Mouse (Mus musculus): Measurements from ENCODE around the gene Etv2. TPM values are rescaled to one million over a fixed set of nuclear protein-coding genes. Genes with fewer than 3 reads are reported as not detected.

The Etv2 gene
- total RNA-seq, 2 experiments from 2014 or later: not detected

DNA sequence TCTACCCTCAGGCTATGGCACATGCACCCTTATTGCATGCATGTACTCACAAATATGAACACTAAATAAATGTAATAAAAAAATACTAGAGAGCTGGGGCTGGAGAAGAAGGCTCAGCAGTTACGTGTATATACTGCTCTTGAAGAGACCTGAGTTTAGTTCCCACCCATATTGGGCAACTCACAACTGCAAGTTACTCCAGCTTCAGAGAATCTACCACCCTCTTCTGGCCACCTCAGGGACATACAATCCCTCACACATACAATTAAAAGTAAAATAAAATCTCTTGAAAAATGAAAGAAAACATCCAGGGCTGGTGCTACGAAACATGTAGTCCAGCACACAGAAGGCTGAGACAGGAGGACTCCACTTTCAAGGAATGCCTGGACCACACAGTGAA is 21.2 kb downstream of the Etv2 start:
- DNase-seq (ENCODE audit: low spot score in 2 of 2): no peak

DNA sequence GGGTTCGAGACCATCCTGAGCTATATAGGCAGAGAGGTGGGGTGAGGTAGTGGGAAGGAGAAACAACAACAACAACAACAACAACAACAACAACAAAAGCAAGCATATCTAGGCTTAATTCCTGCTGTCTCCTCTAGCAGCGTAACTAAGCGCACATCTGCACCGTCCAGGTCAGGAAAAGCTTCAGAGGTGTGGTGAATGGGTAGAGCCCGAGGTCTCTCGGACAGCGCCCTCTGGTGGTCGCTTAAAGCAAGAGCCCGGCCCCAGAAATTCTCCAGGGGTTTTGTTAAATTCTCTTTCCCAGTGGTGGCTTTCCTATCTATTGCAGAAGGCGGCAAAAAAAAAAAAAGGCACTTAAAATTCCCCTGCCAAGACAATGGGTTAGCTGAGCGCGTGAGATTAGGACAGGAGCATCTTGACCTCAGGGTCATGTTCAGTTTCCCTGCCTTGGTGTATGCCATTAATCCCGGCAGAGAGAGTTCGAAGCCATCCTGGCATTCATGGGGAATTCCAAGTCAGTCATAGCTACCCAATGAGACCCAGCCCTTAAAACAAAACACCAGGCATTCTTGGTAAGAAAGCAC is 22.0 kb downstream of the Etv2 start:
- DNase-seq (ENCODE audit: low spot score in 2 of 2): peak; percentile 55 to 72

DNA sequence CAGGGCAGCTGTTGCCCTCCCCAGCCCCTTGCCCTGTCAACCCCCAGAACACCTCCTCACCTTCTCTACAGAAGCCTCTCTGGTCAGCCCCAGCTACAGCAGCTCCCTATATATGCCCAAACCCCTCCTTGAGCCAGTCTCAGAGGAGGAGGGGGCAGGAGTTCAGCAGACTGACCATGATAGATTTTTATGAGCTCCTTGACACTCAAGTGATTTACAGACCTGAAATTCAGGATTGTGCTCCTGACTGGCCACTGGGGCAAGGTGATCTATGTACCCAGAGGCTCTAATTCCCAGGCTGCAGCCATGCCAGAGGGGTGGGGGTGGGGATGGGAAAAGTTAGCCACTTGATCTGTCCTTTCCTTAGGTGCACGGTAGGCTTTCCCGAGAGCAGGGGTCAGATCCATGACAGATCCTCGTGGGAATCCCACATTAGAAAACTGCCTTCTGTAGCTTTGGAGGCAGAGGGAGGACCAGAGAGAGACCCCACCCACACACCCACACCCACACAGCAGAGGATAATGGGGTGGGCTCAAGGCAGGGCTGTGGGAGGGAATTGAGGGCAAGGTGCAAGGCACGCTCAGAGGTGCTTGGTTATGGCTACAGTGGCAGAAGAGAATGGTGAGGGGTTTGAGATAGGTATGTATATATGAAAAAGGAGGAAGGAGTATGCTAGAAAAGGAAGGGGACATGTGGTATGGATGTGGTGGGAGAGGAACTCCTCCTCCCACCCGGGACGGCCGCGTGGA is 22.8 kb downstream of the Etv2 start, which contains the start of gene Upk1a:
Upk1a (minus strand) TSS at position 194 of the 749 bp plus-strand sequence.
- DNase-seq (ENCODE audit: low spot score in 2 of 2): no peak

DNA sequence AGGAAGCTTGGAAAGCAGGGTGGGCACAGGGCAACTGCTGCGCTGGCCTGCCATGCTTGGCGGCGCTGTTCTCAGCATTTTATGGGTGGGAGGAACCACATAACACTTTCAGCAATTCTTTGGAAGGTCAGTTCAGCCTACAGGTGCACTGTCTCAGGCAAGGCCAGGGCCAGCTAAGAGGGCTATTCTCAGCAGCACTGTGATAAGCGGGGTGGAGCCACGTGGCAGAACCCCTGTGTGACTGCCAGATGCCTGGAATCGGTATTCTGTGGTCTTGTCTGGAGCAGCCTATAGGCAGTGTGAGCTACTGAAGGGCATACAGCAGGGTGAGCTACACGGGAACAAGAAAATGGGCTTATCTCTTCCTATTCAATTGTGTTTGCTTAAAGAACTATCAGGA is 25.6 kb downstream of the Etv2 start:
- no peak for DNase-seq (ENCODE audit: low spot score in 2 of 2)

DNA sequence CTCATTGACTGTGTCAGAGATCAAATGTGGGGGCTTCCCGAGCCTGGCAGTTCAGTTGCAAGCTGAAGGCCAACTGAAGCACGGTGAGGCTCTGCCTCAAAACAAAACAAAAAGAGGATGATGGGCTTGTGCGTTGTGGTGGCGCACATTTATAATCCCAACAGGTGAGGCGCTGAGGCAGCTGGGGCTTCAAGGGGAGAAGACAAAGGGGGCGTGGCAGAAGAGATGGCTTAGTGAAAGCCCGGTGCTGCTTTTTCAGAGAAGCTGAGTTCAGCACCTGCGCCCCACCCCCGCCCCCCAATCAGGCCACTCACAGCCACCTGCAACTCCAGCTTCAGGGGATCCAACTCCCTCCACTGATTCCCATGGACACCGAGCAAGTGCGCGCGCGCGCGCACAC is 27.2 kb downstream of the Etv2 start:
- no peak for DNase-seq (ENCODE audit: low spot score in 2 of 2)

DNA sequence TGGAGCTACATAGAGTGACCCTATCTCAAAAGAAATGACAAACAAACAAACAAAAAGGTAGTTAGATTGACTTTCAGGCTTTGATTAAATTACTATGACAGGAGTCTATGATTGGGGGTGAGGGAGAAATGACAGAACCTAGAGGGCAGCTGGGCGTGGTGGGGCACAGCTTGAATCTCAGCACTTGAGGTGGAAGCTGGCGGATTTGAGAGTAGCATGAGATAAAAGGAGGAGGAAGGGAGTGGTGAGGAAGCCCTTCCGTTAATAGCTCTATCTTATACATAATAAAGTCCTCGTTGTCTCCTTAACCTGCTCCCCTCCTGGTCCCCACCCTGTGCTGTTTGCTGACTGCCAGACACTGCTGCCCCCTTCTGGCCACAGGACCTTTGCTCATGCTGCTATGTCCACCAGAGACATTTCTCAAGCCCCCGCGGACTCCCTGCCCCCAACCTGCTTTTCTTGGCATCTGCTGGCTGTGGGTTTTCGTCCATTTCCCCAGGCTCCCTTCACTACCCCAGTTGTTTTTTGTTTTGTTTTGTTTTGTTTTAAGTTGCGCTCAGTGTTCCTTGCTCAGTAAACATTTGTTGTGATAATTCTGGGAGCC is 27.8 kb downstream of the Etv2 start:
- DNase-seq (ENCODE audit: low spot score in 2 of 2): peak; percentile 48 to 56

DNA sequence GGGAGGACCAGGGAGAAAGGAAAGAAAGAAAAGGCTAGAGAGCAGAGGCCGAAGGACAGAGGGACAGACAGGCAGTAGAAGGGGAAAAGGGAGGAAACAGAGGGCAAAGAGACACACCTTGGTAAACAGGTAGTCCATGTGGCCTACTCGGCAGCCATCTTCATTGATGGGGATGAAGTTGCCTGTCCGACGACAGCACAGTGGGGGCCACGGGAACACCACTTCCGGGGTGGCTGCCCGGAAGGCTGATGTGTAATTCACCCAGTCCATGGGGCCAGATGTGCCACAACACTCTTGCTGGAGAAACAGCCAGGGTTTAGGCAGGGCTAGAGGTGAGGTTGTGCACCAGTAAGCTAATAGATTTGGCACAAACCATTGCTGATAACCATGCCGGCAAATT is 30.7 kb downstream of the Etv2 start:
- no peak for DNase-seq (ENCODE audit: low spot score in 2 of 2)

DNA sequence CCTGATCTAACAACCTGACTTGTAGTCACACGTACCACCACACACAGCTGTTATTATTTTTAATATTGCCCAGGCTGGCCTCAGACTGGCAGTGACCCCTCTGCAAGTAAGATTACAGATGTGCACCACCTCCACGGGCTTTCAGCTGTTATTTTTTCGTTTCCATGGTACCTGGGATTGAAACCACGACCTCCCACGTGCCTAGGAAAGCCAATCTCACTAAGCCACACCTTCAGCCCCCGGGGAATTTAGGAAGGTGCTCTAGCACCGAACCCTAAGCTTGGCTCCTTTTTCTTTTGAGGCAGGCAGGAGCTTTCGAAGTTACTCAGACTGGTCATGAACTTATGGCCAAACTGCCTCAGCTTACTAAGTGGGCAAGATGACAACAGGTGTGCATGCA is 31.2 kb downstream of the Etv2 start:
- DNase-seq (ENCODE audit: low spot score in 2 of 2): no peak

DNA sequence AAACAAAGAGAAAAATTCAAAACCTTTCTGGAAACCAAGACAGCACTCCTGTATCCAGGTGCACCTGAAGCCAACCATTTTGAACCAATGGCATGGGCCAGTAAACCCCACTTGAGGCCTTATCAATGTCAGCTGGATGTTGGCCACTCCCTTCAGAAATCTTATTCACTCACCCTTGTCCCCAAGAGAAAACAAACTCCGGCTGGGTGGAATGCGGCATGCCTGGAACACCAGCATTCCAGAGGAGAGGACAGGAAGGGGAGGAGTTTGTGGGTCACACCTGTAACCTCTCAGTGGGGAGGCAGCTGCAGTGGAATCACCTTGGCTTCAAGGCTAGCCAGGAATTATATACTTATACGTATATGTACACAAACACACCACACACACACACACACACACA is 33.1 kb downstream of the Etv2 start:
- no peak for DNase-seq (ENCODE audit: low spot score in 2 of 2)

DNA sequence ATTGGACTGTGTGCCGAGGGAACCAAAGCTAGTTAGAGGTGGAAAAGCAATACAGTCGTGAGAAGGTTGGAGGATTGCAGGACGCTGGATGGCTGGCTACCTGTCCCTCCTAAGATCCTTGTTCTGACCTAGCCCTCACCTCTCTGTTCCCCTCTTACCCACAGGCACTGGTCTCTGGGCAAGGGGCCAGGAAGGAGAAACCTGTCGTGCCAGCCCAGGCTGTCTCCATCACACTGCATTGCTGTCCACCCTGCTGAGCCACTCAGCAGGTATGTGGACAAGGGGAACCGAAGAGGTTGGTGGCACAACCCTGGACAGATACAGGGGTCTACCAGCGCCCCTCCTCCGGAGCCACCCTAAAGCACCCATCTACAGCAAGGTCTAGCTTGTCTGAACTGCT is 35.0 kb downstream of the Etv2 start:
- DNase-seq (ENCODE audit: low spot score in 2 of 2): no peak

DNA sequence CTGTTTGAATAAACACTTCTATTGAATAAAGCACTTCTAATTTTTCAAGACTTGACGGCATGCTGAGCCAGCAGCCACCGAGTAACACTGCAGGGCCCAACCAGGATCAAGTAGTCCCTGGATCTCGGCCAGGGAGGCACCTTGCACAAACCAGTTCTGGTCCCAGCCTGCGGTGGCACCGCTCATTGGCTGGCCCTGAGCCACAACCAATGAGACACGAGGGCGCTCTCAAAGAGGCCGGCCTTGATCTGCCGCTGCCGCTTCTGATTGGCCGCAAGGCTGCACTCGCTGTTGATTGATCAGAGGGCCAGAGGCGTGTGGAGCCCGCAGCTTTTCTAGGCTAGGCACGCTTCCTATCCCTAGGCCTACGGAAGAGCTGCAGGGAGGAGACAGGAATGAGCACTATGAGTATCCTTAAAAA is 35.7 kb downstream of the Etv2 start:
- peak; percentile 89 to 92 for DNase-seq (ENCODE audit: low spot score in 2 of 2)

DNA sequence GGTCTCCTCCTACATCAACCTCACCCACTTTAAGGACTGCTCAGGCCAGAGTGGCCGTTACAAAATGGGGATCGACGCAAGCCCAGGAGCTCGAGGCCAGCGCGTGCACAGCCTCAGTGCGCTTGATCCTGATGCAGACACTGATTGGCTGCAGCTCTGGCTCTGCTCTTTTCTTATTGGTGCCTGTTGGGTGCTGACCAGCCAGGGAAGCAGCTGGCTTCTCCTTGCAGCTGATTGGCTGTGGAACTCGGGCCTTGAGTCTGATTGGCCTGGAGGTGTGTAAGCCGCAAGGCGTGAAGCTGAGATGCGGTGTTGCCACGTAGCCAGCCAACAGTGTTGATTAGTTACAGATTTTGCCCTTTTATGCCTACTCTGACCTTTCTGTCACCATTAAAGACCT is 36.9 kb downstream of the Etv2 start, which contains the start of gene Zbtb32:
Zbtb32 (minus strand) TSS at position 124 of the 400 bp plus-strand sequence.
- no peak for DNase-seq (ENCODE audit: low spot score in 2 of 2)

DNA sequence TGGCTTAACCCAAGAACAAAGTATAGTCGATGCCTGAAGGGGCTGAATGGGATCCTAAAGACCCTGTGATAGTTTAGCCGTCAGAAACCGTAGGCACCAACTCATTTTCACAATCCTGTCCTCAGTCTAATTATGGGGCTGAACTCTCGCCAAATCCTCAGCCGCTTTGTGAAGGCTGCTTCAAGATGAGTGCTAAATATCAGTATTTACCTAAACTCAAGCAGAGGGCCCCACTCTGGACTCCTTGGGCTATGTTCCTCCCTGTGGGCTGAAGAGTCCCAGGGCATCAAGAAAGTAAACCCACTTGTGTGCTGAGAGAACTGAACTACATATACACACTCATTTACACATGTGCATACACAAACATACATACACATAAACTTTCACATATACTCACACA is 38.8 kb downstream of the Etv2 start:
- DNase-seq (ENCODE audit: low spot score in 2 of 2): no peak

DNA sequence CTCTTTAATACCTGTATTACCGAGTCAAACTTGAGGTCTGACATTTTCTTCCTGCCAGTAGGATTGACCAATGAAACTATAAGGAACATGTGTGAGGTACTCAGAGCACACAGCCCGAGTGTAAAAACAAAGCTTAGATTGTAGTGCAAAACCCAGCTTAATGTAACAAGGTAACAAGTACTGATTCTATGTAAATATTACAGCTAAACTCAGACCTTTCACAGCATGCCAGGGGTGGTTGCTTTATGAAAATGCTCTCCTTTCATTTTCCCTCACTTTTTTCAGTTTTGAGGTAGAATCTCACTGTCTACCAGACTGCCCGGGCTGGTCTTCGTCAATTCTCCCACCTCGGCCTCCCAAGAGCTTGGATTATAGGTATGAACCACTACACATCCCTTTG is 39.6 kb downstream of the Etv2 start:
- no peak for DNase-seq (ENCODE audit: low spot score in 2 of 2)

DNA sequence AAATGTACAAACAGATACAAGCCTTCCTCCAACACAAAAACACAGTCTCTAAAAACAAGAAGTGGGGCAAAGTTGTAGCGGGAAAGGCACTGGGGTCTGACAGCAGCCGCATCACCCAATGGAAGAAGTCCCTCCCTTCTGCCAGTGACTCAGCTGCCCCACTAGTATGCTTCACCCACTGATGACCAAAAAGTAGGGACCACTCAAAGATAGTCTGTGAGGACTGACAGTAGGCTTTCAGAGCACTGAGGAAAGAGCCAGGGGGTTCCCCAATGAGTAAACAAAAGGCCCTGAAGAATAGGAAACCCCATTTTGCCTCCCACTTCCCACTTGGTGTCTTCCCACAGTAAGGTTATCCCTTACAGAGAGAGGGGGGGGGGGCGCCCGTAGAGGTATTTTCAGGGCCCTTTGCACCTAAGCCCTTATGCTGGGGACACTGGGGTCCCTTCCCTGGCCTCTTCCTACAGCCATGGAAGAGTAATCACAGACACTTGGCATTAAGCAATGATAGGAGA is 41.1 kb downstream of the Etv2 start:
- DNase-seq (ENCODE audit: low spot score in 2 of 2): no peak

DNA sequence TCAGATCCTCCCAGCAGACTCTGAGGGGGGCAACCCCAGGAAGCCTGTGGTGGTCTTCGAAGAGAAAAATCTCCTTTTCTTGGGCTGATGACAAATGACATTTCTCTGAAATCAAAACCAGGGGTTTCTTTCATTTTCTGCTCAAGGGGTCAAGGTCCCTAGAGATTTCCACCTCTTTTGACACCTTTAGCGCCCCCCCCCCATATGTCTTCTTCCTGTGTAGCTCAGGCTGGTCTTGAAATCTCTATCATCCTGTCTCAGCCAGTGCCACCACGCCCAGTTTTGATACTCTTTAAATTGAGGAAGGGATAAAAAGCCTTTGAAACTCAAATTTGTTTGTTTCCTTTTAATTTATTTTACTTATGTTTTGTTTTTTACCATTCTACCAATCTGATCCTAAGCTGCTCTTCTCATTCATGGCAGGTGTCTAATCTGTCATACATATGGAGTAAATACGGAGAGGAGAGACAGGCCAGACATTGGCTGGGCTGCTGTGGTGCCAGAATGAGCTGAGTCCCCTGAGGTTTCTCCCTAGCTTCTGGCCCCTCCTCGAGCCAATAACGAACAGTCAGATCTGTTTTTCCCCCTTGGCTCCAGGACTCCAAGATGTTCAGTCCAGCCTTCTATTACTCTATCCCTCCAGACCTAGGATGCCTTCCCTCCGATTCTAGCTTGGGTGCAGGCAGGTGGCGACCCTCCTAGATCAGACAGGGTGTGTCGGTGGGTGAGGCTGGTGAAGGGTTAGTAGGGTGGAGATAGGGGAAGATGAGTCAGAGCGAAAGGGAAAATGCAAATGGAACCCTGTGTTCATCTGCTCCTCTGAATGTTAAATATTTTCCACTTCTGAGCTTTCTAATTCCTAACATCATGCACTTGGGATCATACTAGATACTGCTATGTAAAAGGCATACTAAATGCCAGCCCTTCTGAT is 41.8 kb downstream of the Etv2 start:
- DNase-seq (ENCODE audit: low spot score in 2 of 2): no peak

DNA sequence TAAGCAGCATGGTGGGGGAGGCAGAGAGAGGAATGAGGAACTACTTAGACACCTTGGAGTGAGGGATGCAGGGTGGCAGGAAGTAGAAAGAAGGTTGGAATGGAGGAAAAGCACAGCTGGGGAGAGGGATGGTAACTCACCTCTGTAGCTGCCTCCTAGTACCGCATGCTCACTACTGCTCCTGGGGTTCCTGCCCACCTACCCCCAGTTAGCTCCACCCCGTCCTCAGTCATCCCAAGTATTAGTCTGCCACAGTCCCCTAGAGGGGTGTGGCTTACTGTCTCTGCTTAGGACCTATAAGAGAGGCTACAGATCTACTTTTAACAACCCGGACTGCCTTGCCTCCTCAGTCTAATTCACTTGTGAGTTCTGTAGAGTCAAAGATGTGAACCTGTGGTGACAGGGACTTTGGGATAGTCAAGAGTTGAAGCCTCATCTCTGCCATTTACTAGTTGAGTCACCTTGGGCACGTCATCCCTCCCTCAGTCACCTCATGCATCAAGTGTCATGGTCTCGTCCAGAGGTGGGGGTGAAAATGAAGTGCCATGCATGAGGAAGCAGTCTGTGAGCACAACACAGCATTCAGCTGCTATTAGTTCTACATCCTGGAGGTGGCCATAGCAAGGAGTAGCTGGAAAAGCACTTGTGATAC is 42.8 kb downstream of the Etv2 start:
- DNase-seq (ENCODE audit: low spot score in 2 of 2): no peak

DNA sequence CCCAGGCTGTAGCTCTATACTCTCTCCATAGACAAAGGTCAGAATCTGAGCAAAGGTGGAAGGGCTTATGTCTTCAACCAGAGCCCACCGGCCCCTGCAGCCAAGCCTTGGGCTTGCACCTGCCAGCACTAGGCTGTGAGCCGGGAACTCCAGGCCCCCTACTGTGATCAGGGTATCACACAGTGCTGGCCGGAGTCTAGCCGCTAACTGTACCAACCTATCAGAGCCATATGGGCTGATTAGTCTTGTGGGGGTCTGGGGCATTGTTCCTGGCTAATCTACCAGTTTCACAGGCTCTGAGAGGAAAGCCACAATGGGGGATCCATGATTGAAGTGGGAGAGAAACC is 44.1 kb downstream of the Etv2 start:
- no peak for DNase-seq (ENCODE audit: low spot score in 2 of 2)

DNA sequence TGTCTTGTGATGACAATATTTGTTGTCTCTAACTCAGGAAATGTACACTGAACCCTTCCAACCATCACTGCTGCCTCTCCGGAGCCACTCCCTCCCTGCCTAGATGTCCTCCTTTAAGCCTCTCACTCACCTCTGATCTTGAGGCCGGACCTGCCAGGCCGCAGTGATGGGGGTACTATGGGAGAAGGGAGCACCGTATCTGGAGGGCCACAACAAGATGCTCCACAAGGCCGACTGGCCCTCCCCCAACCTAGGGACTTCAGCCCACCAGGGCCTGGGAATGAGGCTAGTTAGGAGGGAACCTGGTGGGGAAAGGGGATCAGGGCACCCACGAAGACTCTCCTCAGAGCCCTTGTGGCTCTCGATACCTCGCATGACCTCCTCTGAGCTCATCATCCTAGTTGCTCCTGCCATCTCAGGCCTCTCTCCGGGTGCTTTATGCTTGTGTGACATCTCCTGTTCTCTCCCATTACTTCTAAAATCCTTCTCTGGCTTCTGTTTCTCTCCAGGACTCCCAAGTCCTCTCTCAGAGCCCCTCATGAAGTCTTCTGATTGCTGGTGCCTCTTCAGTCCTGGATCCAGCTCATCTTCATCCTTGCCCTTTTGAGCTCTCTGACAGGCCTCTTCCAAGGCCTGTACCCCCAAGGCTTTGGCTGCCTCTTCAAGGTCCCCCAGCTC is 44.6 kb downstream of the Etv2 start:
- no peak for DNase-seq (ENCODE audit: low spot score in 2 of 2)
